In genomic region chr8:91133441-91134069, GRCm38 (mm10) we compare ENCODE assay signal across 8 mouse cellular contexts.
DNase-seq lines count a peak whose midpoint lies in the region; ATAC-seq and TF ChIP-seq lines count a peak whose summit lies in the region.

No protein-coding gene starts in this region.

- no peaks in the 10 kb centered on the region for H3K9me3 ChIP-seq in embryonic facial prominence, embryonic 13.5 days
- no peaks in the 10 kb centered on the region for H3K9me3 ChIP-seq in hindbrain, embryonic 16.5 days (ENCODE audit: control insufficient read depth, low read length)

- H3K4me3 ChIP-seq in testis, adult 2 months (ENCODE audit: control insufficient read depth, low read depth, low read length): peak overlapping the region; percentile 94
- H3K4me3 ChIP-seq in embryonic facial prominence, embryonic 13.5 days: peak overlapping the region; percentile 78
- peak overlapping the region; percentile 98 for H3K4me3 ChIP-seq in hindbrain, embryonic 16.5 days (ENCODE audit: low read length)

- H3K36me3 ChIP-seq in testis, adult 2 months (ENCODE audit: control insufficient read depth, insufficient read depth, low read length): peaks cover 3% of the 10 kb centered on the region; the same call in 1 of the 2 replicates
- peaks cover 14% of the 10 kb centered on the region for H3K36me3 ChIP-seq in embryonic facial prominence, embryonic 13.5 days
- H3K36me3 ChIP-seq in hindbrain, embryonic 16.5 days (ENCODE audit: control insufficient read depth, insufficient read depth, low read length): peaks cover 6% of the 10 kb centered on the region; the same call in 1 of the 2 replicates

- H3K4me1 ChIP-seq in testis, adult 2 months (ENCODE audit: control insufficient read depth, insufficient read depth, low read length): peaks cover 7% of the 10 kb centered on the region
- H3K4me1 ChIP-seq in embryonic facial prominence, embryonic 13.5 days: peaks cover 11% of the 10 kb centered on the region
- H3K4me1 ChIP-seq in hindbrain, embryonic 16.5 days (ENCODE audit: control insufficient read depth, insufficient read depth, low read depth, low read length): peaks cover 13% of the 10 kb centered on the region

- ATAC-seq in embryonic facial prominence, embryonic 13.5 days (ENCODE audit: insufficient number of reproducible peaks, insufficient read depth, low FRiP score, low TSS enrichment, low read depth): peak; percentile 70
- ATAC-seq in hindbrain, embryonic 16.5 days: peak; percentile 65; the same call in 1 of the 2 replicates
- peak; percentile 9; the same call in 1 of the 2 replicates for ATAC-seq in megakaryocyte-erythroid progenitor cell, adult 5-6 weeks (replicated peaks; ENCODE audit: low FRiP score, low TSS enrichment, poor library complexity, severe bottlenecking)

- no peak for DNase-seq in testis, postnatal 14 days (ENCODE audit: low spot score)
- DNase-seq in Muller cell, postnatal 12 days (ENCODE audit: inconsistent ontology term): no peak
- DNase-seq in cerebellum, postnatal 14 days: no peak
- DNase-seq in adipocyte (ENCODE audit: low spot score): no peak

- no peaks in the 10 kb centered on the region for H3K27me3 ChIP-seq in testis, adult 2 months (ENCODE audit: control insufficient read depth, insufficient read depth, low read length)
- no peaks in the 10 kb centered on the region for H3K27me3 ChIP-seq in embryonic facial prominence, embryonic 13.5 days
- H3K27me3 ChIP-seq in hindbrain, embryonic 16.5 days (replicated peaks; ENCODE audit: control insufficient read depth, insufficient read depth, low read length): no peaks in the 10 kb centered on the region

- peak overlapping the region; percentile 89 for H3K4me2 ChIP-seq in embryonic facial prominence, embryonic 13.5 days
- peak overlapping the region; percentile 84 for H3K4me2 ChIP-seq in hindbrain, embryonic 16.5 days (ENCODE audit: low read length)

- H3K27ac ChIP-seq in testis, adult 2 months (ENCODE audit: control insufficient read depth, insufficient read depth, low read depth, low read length): peak overlapping the region; percentile 54
- peak overlapping the region; percentile 39 for H3K27ac ChIP-seq in embryonic facial prominence, embryonic 13.5 days
- peak overlapping the region; percentile 89 for H3K27ac ChIP-seq in hindbrain, embryonic 16.5 days (ENCODE audit: low read depth, low read length)

- no peak for TF ChIP-seq CTCF in testis, adult 2 months (IDR thresholded peaks at IDR 0.05; ENCODE audit: control insufficient read depth, insufficient read depth, insufficient replicate concordance, low read depth, low read length)

- peak; percentile 52 for TF ChIP-seq POLR2A in testis, adult 2 months (IDR thresholded peaks at IDR 0.05; ENCODE audit: control insufficient read depth, low read depth, low read length)

- whole genome bisulfite sequencing in embryonic facial prominence, embryonic 13.5 days: under 1% methylated on average over 56 of the region's 58 CpGs
- whole genome bisulfite sequencing in hindbrain, embryonic 16.5 days: under 1% methylated on average over 35 of the region's 58 CpGs

- peak overlapping the region; percentile 75 for H3K9ac ChIP-seq in embryonic facial prominence, embryonic 13.5 days
- H3K9ac ChIP-seq in hindbrain, embryonic 16.5 days (ENCODE audit: low read depth, low read length): peak overlapping the region; percentile 95

Comparison
In these comparisons a context has a peak if more than half of its experiments do, and no peak if none do; other contexts are left out.
1. H3K27ac ChIP-seq: peak in every context shown above with its lines; median percentile 89 in hindbrain, embryonic 16.5 days; 54 in testis, adult 2 months; 39 in embryonic facial prominence, embryonic 13.5 days.
2. ATAC-seq: peak in every context shown above with its lines; median percentile 70 in embryonic facial prominence, embryonic 13.5 days; 65 in hindbrain, embryonic 16.5 days; 9 in megakaryocyte-erythroid progenitor cell, adult 5-6 weeks.